Mouse (Mus musculus): ENCODE measurements at regions not wholly inside any gene's neighbourhood (a gene's known extent, or its start where the extent isn't known, plus 50 kb on each side); places are given as distances from the start of the nearest gene placed in this dataset.
A peak's percentile ranks its signal among the peaks of the same experiment; 100 is the strongest.

GRCm38 (mm10) chr4:52099187-52099586 is 339.9 kb upstream of the Smc2 start:
- Histone ChIP-seq H3K4me2 (replicated peaks) (no peak overlapping the region), H3K27me3 (replicated peaks) (no peaks in the 10 kb centered on the region), H3K36me3 (no peaks in the 10 kb centered on the region), H3K9ac (no peak overlapping the region), H3K4me1 (no peaks in the 10 kb centered on the region), H3K4me3 (no peak overlapping the region), H3K27ac (no peak overlapping the region), H3K9me3 (no peaks in the 10 kb centered on the region)
- ATAC-seq (ENCODE audit: low FRiP score, low read depth): no peak
- 82% methylated on average over 3 of the region's 3 CpGs for WGBS

- H3K4me3 ChIP-seq: no peak overlapping the region
- no peaks in the 10 kb centered on the region for H3K27me3 ChIP-seq (replicated peaks)
- H3K4me2 ChIP-seq (replicated peaks): no peak overlapping the region
- H3K4me1 ChIP-seq: no peaks in the 10 kb centered on the region
- H3K9ac ChIP-seq: no peak overlapping the region
- no peaks in the 10 kb centered on the region for H3K36me3 ChIP-seq
- no peaks in the 10 kb centered on the region for H3K9me3 ChIP-seq
- 85% methylated on average over 12 of the region's 12 CpGs for WGBS
- ATAC-seq (ENCODE audit: low FRiP score, low read depth): no peak
- no peak overlapping the region for H3K27ac ChIP-seq
Measured at GRCm38 (mm10) chr4:52105887-52106286, 333.2 kb upstream of the Smc2 start.

- 76% methylated on average over 4 of the region's 4 CpGs for WGBS
- Histone ChIP-seq H3K9ac (no peak overlapping the region), H3K27ac (no peak overlapping the region), H3K4me1 (no peaks in the 10 kb centered on the region), H3K4me3 (no peak overlapping the region), H3K36me3 (no peaks in the 10 kb centered on the region), H3K27me3 (replicated peaks) (no peaks in the 10 kb centered on the region), H3K9me3 (no peaks in the 10 kb centered on the region), H3K4me2 (replicated peaks) (no peak overlapping the region)
- no peak for ATAC-seq (ENCODE audit: low FRiP score, low read depth)
Measured at GRCm38 (mm10) chr4:52117765-52118290, 321.2 kb upstream of the Smc2 start.

- H3K9me3 ChIP-seq: no peaks in the 10 kb centered on the region
- H3K9ac ChIP-seq: no peak overlapping the region
- no peaks in the 10 kb centered on the region for H3K4me1 ChIP-seq
- ATAC-seq (ENCODE audit: low FRiP score, low read depth): no peak
- no peak overlapping the region for H3K4me2 ChIP-seq (replicated peaks)
- H3K4me3 ChIP-seq: no peak overlapping the region
- no peak overlapping the region for H3K27ac ChIP-seq
- no peaks in the 10 kb centered on the region for H3K27me3 ChIP-seq (replicated peaks)
- WGBS: 82% methylated on average over 3 of the region's 3 CpGs
- no peaks in the 10 kb centered on the region for H3K36me3 ChIP-seq
Measured at GRCm38 (mm10) chr4:52118439-52119072, 320.5 kb upstream of the Smc2 start.

GRCm38 (mm10) chr4:52152565-52153164 is 286.4 kb upstream of the Smc2 start:
- no peaks in the 10 kb centered on the region for H3K27me3 ChIP-seq (replicated peaks)
- H3K4me3 ChIP-seq: no peak overlapping the region
- WGBS: 81% methylated on average over 6 of the region's 6 CpGs
- H3K9me3 ChIP-seq: no peaks in the 10 kb centered on the region
- no peak overlapping the region for H3K27ac ChIP-seq
- no peak for ATAC-seq (ENCODE audit: low FRiP score, low read depth)
- H3K36me3 ChIP-seq: no peaks in the 10 kb centered on the region
- H3K4me1 ChIP-seq: no peaks in the 10 kb centered on the region
- H3K9ac ChIP-seq: no peak overlapping the region
- no peak overlapping the region for H3K4me2 ChIP-seq (replicated peaks)

- H3K27ac ChIP-seq: no peak overlapping the region
- H3K4me2 ChIP-seq (replicated peaks): no peak overlapping the region
- no peaks in the 10 kb centered on the region for H3K27me3 ChIP-seq (replicated peaks)
- no peak overlapping the region for H3K4me3 ChIP-seq
- no peaks in the 10 kb centered on the region for H3K9me3 ChIP-seq
- no peak overlapping the region for H3K9ac ChIP-seq
- H3K4me1 ChIP-seq: no peaks in the 10 kb centered on the region
- ATAC-seq (ENCODE audit: low FRiP score, low read depth): no peak
- WGBS: 92% methylated on average over 4 of the region's 4 CpGs
- no peaks in the 10 kb centered on the region for H3K36me3 ChIP-seq
Measured at GRCm38 (mm10) chr4:52176240-52176639, 262.8 kb upstream of the Smc2 start.

GRCm38 (mm10) chr4:52197777-52198176 is 241.3 kb upstream of the Smc2 start:
- H3K4me3 ChIP-seq: no peak overlapping the region
- H3K9ac ChIP-seq: no peak overlapping the region
- H3K27me3 ChIP-seq (replicated peaks): no peaks in the 10 kb centered on the region
- no peak overlapping the region for H3K4me2 ChIP-seq (replicated peaks)
- WGBS: 66% methylated on average over 3 of the region's 3 CpGs
- no peak overlapping the region for H3K27ac ChIP-seq
- ATAC-seq (ENCODE audit: low FRiP score, low read depth): peak; percentile 58
- H3K4me1 ChIP-seq: no peaks in the 10 kb centered on the region
- H3K36me3 ChIP-seq: no peaks in the 10 kb centered on the region
- no peaks in the 10 kb centered on the region for H3K9me3 ChIP-seq

- no peak overlapping the region for H3K9ac ChIP-seq
- no peaks in the 10 kb centered on the region for H3K4me1 ChIP-seq
- no peak for ATAC-seq (ENCODE audit: low FRiP score, low read depth)
- H3K27ac ChIP-seq: no peak overlapping the region
- H3K9me3 ChIP-seq: no peaks in the 10 kb centered on the region
- H3K4me3 ChIP-seq: no peak overlapping the region
- H3K36me3 ChIP-seq: no peaks in the 10 kb centered on the region
- no peak overlapping the region for H3K4me2 ChIP-seq (replicated peaks)
- H3K27me3 ChIP-seq (replicated peaks): no peaks in the 10 kb centered on the region
Measured at GRCm38 (mm10) chr4:52210601-52211000, 228.4 kb upstream of the Smc2 start.

- Histone ChIP-seq H3K27ac (no peak overlapping the region), H3K4me1 (no peaks in the 10 kb centered on the region), H3K27me3 (replicated peaks) (no peaks in the 10 kb centered on the region), H3K9ac (no peak overlapping the region), H3K4me2 (replicated peaks) (no peak overlapping the region), H3K9me3 (no peaks in the 10 kb centered on the region), H3K4me3 (no peak overlapping the region), H3K36me3 (no peaks in the 10 kb centered on the region)
- peak; percentile 72 for ATAC-seq (ENCODE audit: low FRiP score, low read depth)
- 17% methylated on average over 5 of the region's 5 CpGs for WGBS
Measured at GRCm38 (mm10) chr4:52211022-52211421, 228.0 kb upstream of the Smc2 start.

GRCm38 (mm10) chr4:52213363-52213762 is 225.7 kb upstream of the Smc2 start:
- no peak overlapping the region for H3K27ac ChIP-seq
- no peaks in the 10 kb centered on the region for H3K36me3 ChIP-seq
- WGBS: 18% methylated on average over 3 of the region's 3 CpGs
- H3K9ac ChIP-seq: no peak overlapping the region
- no peaks in the 10 kb centered on the region for H3K4me1 ChIP-seq
- H3K4me3 ChIP-seq: no peak overlapping the region
- H3K27me3 ChIP-seq (replicated peaks): no peaks in the 10 kb centered on the region
- H3K9me3 ChIP-seq: no peaks in the 10 kb centered on the region
- H3K4me2 ChIP-seq (replicated peaks): no peak overlapping the region
- peak; percentile 78 for ATAC-seq (ENCODE audit: low FRiP score, low read depth)
